Mouse (Mus musculus) T-helper 2 cell (primary cell): Measurements from ENCODE around the gene Snrpd2.

Source experiments
- in situ Hi-C: fragments of 300-600 bp; cut with MboI, MseI; formaldehyde crosslinking; loops from one replicate; pipeline ENCODE4 v1.15.1; 2025; ENCODE audit warnings: high pct_unique_total_duplicates

Gene Snrpd2

GRCm38 (mm10) chr7:19177216-19177615, 27.7 kb downstream of the Snrpd2 start:
- in situ Hi-C loops = no loop called here

DNA sequence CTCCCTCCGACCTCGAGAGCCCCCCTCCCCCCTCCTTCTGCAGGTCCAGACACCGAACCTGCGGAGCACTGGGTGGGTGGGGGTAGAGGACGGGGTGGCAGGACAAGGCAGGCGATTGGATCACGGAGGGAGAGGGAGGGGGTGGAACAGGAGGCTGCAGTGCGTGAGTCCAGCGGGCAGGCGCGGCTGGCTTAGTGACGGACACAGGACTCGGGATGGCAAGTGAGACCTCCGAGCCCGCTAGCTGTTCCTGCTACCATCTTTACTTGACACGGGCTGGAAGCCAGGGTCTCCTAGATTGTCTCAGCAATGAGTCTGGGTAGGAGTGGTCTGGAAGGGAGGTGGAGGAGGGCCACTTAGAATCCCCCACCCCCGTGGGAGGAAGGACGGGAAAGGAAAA, 28.5 kb downstream of the Snrpd2 start:
- in situ Hi-C loops = no loop called here

DNA sequence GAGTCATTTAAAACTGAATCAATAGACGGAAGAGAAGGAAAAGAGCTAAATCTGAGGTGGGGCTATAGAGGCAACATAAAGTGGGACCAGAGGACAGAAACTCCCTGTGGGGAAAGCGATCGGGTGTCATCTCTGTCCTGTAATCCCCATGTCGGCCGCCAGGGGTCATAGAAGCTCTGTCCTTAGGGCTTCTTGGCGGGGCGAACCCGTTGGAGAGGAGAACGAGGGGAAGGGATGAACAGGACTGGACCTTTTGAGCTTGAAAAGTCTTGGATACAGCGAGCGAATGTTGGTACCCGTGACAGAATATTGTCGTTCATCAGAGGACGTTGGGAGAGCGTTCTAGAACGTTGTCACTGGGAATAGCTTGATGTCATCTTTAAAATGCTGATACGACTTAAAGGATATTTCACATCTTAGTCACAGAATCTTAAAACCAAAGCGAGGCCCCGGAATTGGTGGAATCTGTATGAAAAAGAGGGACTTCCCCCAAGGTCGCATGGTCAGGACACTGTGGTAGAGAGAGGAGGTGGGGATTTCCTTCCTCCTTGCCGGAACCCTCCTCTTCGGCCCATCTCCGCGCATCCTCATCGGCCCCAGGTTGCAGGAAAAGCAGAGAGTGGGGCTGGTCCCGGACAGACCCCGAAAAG, 29.0 kb downstream of the Snrpd2 start:
- in situ Hi-C loops = no loop called here

- in situ Hi-C loops = no loop called here
Measured at GRCm38 (mm10) chr7:19179173-19179572, 29.7 kb downstream of the Snrpd2 start.

DNA sequence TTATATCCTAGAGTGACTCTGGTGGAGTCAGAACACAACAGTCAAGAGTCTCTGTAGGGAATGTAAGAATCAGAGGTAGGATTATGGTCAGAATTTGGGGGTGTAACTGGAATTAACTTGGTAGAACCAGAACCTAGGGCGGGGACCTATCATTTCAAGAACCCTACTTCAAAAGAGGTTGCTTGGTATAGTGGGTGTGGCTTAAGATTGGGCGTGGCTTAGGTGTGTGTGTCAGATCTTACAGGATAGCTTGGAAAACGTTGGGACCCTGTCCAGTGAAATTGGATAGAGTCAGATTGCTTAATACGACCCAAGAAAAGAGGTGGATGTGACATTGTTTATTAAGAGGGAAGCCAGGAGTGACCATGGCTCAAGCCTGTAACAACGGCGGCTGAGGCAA, 30.4 kb downstream of the Snrpd2 start:
- in situ Hi-C loops = loop anchor here (5.0 kb wide), 1 partner anchor 47 kb away; the partner anchor contains the start of gene Opa3

DNA sequence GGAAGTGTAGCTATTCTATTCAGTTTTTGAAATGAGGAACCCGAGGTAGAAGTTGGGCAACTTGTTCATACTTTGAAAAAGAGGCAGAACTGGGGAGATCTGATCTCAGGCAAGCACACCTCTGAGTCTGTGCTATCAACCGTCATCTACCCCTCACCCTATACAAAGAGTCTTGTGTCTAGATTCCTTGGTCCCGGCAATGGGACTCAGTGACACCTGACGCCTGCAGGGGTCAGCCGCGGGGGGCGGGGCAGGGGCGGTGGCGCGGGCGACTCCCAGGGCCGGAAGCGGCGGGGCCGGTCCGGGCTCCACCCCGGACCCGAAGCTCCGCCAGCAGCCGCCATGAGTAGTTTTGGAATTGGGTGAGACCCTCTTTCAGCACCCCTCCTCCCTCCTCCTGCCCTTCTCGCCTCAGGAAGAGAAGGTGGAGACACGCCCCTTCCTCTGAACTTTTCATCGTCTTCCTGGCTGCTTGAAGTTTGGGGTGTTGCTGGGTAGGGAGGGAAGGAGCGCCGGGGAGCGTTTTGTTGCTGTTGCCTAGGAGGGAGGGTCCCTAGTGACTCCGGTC, 31.4 kb downstream of the Snrpd2 start:
- in situ Hi-C loops = loop anchor here (5.0 kb wide), 1 partner anchor 46 kb away; the partner anchor contains the start of gene Opa3

GRCm38 (mm10) chr7:19184250-19184649, 34.7 kb downstream of the Snrpd2 start:
- in situ Hi-C loops = loop anchor here (5.0 kb wide), 1 partner anchor 43 kb away; the partner anchor contains the start of gene Opa3

GRCm38 (mm10) chr7:19184758-19185157, 35.2 kb downstream of the Snrpd2 start:
- in situ Hi-C loops = loop anchor here (5.0 kb wide), 1 partner anchor 43 kb away; the partner anchor contains the start of gene Opa3

GRCm38 (mm10) chr7:19194676-19195075, 45.2 kb downstream of the Snrpd2 start:
- in situ Hi-C loops = no loop called here

DNA sequence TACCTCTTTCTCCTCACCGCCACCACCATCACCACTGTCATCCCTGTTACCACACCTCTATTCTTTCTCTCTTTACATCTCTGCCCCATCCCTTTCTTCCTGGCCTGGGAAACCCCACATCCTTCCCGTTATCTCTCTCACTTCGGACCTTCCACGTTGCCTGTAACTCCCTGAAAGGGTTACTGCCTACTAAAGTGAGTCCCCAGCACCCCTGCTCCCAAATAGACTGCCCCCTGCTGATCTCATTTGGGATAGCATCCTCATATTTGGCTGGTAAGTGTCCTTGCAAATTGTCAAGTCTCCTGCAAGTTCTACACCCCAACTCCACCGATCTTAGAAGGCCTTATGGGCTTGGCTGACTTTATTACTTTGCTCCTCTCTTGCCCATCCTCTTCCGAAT, 47.2 kb downstream of the Snrpd2 start:
- in situ Hi-C loops = no loop called here

DNA sequence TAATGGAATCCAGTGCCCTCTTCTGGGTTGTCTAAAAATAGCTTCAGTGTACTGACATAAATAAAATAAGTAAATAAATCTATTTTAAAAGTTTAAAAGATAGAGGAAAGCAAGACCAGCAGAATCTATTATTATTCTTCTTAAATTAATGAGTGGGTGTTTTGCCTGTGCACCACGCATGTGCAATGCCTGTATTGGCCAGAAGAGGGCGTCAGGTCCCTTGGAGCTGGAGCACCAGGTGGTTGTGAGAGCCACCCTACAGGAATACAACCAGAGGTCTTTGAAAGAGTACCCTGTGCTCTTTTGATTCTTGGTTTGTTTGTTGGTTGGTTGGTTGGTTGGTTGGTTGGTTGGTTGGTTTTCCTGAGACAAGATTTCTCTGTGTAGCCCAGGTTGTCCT, 48.5 kb downstream of the Snrpd2 start:
- in situ Hi-C loops = no loop called here

- in situ Hi-C loops = no loop called here
Measured at GRCm38 (mm10) chr7:19201660-19202059, 52.1 kb downstream of the Snrpd2 start.

DNA sequence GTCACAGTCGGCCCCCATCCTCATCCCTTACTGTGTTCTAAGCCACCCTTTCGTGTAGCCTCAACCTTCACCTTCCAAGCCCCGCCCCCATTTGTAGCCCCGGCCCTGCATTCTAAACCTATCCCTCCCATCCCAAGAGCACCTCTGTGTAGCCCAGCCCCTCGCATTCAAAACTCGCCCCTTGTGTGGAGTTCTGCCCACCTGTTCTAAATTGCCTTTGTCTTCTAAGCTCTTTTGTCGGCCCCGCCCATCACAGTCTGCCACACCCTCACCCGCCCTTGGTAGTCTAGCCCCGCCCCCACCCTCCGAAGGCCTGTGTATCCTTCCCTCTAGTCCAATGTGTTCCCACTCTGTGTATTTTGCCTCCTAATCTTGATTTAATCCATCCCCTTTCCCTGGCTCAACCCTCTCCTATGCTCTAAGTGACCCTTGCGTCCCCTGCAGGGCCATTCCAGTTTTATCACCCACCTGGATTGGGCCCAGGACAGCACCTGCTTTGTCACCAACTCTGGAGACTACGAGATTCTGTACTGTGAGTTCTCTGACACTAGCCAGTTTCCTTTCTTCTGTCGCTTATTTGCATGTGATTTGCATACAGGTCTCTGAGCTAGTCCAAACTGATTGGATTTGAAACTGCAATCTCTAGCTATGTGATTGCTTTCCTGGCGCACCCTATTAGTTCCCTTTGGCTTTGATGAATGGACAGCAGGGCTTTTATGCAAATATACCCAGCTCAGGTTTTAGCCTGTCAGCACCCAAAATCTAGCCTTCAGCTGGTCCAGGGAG, 52.7 kb downstream of the Snrpd2 start:
- in situ Hi-C loops = no loop called here
